Mouse (Mus musculus) embryonic facial prominence, embryonic 15.5 days (tissue): ENCODE results near the gene Bak1. TPM values are rescaled to one million over a fixed set of nuclear protein-coding genes. Genes with fewer than 3 reads are reported as not detected.

Source experiments
- ATAC-seq: fragments of 200-750 bp; cut with Nextera tagmentation; 2 replicates; pipeline ENCODE4 v1.8.0; 2017; ENCODE audit warnings: low read depth, moderate TSS enrichment; ENCODE audit not compliant: insufficient number of reproducible peaks, low FRiP score, low TSS enrichment
- H3K27ac ChIP-seq: fragments of 300-500 bp; sonication (generic); replicated peaks from 2 replicates; pipeline ENCODE4 v1.5.1; 2015; ENCODE audit warnings: mild to moderate bottlenecking, inconsistent platforms
- H3K27me3 ChIP-seq: fragments of 300-500 bp; sonication (generic); 2 replicates; pipeline ENCODE4 v1.6.1; 2015; ENCODE audit warnings: inconsistent platforms
- H3K36me3 ChIP-seq: fragments of 300-500 bp; sonication (generic); 2 replicates; pipeline ENCODE4 v1.6.1; 2015; ENCODE audit warnings: mild to moderate bottlenecking, inconsistent platforms
- H3K4me1 ChIP-seq: fragments of 300-500 bp; sonication (generic); 2 replicates; pipeline ENCODE4 v1.6.1; 2015; ENCODE audit warnings: inconsistent platforms
- H3K4me2 ChIP-seq: fragments of 300-500 bp; sonication (generic); replicated peaks from 2 replicates; pipeline ENCODE4 v1.6.1; 2015; ENCODE audit warnings: mild to moderate bottlenecking, inconsistent platforms
- H3K4me3 ChIP-seq: fragments of 300-500 bp; sonication (generic); replicated peaks from 2 replicates; pipeline ENCODE4 v1.5.1; 2015; ENCODE audit warnings: mild to moderate bottlenecking, inconsistent platforms
- H3K9ac ChIP-seq: fragments of 300-500 bp; sonication (generic); 2 replicates; pipeline ENCODE4 v1.6.1; 2015; ENCODE audit warnings: inconsistent platforms
- H3K9me3 ChIP-seq: fragments of 300-500 bp; sonication (generic); replicated peaks from 2 replicates; pipeline ENCODE4 v1.6.1; 2016; ENCODE audit warnings: inconsistent platforms
- WGBS: fragments of 180-500 bp; shearing (Covaris S2); methylation state at CpG from one replicate; pipeline ENCODE4 v1.1.7; 2015; 5-methylcytosine and 5-hydroxymethylcytosine counted together
- polyA plus RNA-seq: library from polyadenylated mRNA; unstranded; fragments of >200 nt; fragmentation: Nextera tagmentation; extraction: Ambion mirVana; gene quantifications from 2 replicates; pipeline ENCODE4 v1.2.1, GENCODE M21; 2015

The Bak1 gene
- polyA plus RNA-seq: 5.6 and 7.3 TPM in 2 replicates

- peak within 1 kb of the TSS; percentile 72 for H3K4me3 ChIP-seq
- H3K9me3 ChIP-seq: no peaks in the 10 kb centered on the region
- WGBS: 58% methylated on average over 4 of the region's 4 CpGs
- H3K4me1 ChIP-seq: peaks cover 27% of the 10 kb centered on the region
- no peak for ATAC-seq
- H3K27ac ChIP-seq: peak within 1 kb of the TSS; percentile 82
- H3K9ac ChIP-seq: peak within 1 kb of the TSS; percentile 90
- no peaks in the 10 kb centered on the region for H3K27me3 ChIP-seq
- H3K4me2 ChIP-seq: peak within 1 kb of the TSS; percentile 79
- peaks cover 21% of the 10 kb centered on the region for H3K36me3 ChIP-seq
These were observed at the start of gene Bak1 for GRCm38 (mm10) chr17:27028909-27029308. Bak1 (minus strand) TSS chr17:27029009.

GRCm38 (mm10) chr17:27078499-27078898 is 49.7 kb upstream of the Bak1 start:
- H3K4me2 ChIP-seq: no peak overlapping the region
- no peaks in the 10 kb centered on the region for H3K27me3 ChIP-seq
- no peak overlapping the region for H3K27ac ChIP-seq
- no peaks in the 10 kb centered on the region for H3K36me3 ChIP-seq
- H3K9ac ChIP-seq: no peak overlapping the region
- no peak for ATAC-seq
- WGBS: 89% methylated on average over 6 of the region's 6 CpGs
- peaks cover 20% of the 10 kb centered on the region; the same call in 1 of the 2 replicates for H3K4me1 ChIP-seq
- no peaks in the 10 kb centered on the region for H3K9me3 ChIP-seq
- H3K4me3 ChIP-seq: no peak overlapping the region

GRCm38 (mm10) chr17:27077920-27078319 is 49.1 kb upstream of the Bak1 start:
- H3K4me1 ChIP-seq: peaks cover 20% of the 10 kb centered on the region; the same call in 1 of the 2 replicates
- ATAC-seq: no peak
- no peak overlapping the region for H3K4me3 ChIP-seq
- no peaks in the 10 kb centered on the region for H3K36me3 ChIP-seq
- no peak overlapping the region for H3K4me2 ChIP-seq
- no peak overlapping the region for H3K27ac ChIP-seq
- no peaks in the 10 kb centered on the region for H3K27me3 ChIP-seq
- no peaks in the 10 kb centered on the region for H3K9me3 ChIP-seq
- WGBS: 82% methylated on average over 6 of the region's 6 CpGs
- H3K9ac ChIP-seq: no peak overlapping the region

GRCm38 (mm10) chr17:27077133-27077532 is 48.3 kb upstream of the Bak1 start:
- Histone ChIP-seq H3K4me2 (no peak overlapping the region), H3K27me3 (no peaks in the 10 kb centered on the region), H3K4me3 (no peak overlapping the region), H3K9me3 (no peaks in the 10 kb centered on the region), H3K27ac (no peak overlapping the region), H3K36me3 (no peaks in the 10 kb centered on the region), H3K9ac (no peak overlapping the region), H3K4me1 (peaks cover 20% of the 10 kb centered on the region; the same call in 1 of the 2 replicates)
- no peak for ATAC-seq
- 89% methylated on average over 7 of the region's 7 CpGs for WGBS

- H3K9me3 ChIP-seq: no peaks in the 10 kb centered on the region
- H3K36me3 ChIP-seq: no peaks in the 10 kb centered on the region
- H3K27me3 ChIP-seq: no peaks in the 10 kb centered on the region
- no peak overlapping the region for H3K9ac ChIP-seq
- H3K4me3 ChIP-seq: no peak overlapping the region
- no peak overlapping the region; the same call in 1 of the 2 replicates for H3K27ac ChIP-seq
- ATAC-seq: no peak
- H3K4me1 ChIP-seq: peaks cover 20% of the 10 kb centered on the region; the same call in 1 of the 2 replicates
- 67% methylated on average over 17 of the region's 17 CpGs for WGBS
- no peak overlapping the region for H3K4me2 ChIP-seq
These were observed 46.3 kb upstream of the Bak1 start for GRCm38 (mm10) chr17:27074849-27075745.

- no peaks in the 10 kb centered on the region for H3K36me3 ChIP-seq
- H3K27me3 ChIP-seq: no peaks in the 10 kb centered on the region
- ATAC-seq: no peak
- H3K4me3 ChIP-seq: no peak overlapping the region
- no peak overlapping the region for H3K9ac ChIP-seq
- H3K9me3 ChIP-seq: no peaks in the 10 kb centered on the region
- H3K27ac ChIP-seq: peak overlapping the region; percentile 58; the same call in 1 of the 2 replicates
- peaks cover 20% of the 10 kb centered on the region; the same call in 1 of the 2 replicates for H3K4me1 ChIP-seq
- 61% methylated on average over 6 of the region's 6 CpGs for WGBS
- H3K4me2 ChIP-seq: no peak overlapping the region
These were observed 45.4 kb upstream of the Bak1 start for GRCm38 (mm10) chr17:27074236-27074635.

GRCm38 (mm10) chr17:27073778-27074177 is 45.0 kb upstream of the Bak1 start:
- Histone ChIP-seq H3K4me3 (no peak overlapping the region), H3K36me3 (no peaks in the 10 kb centered on the region), H3K27ac (no peak overlapping the region; the same call in 1 of the 2 replicates), H3K9me3 (no peaks in the 10 kb centered on the region), H3K27me3 (no peaks in the 10 kb centered on the region), H3K9ac (no peak overlapping the region), H3K4me2 (no peak overlapping the region), H3K4me1 (peaks cover 20% of the 10 kb centered on the region; the same call in 1 of the 2 replicates)
- WGBS: 64% methylated on average over 9 of the region's 9 CpGs
- ATAC-seq: no peak; the same call in 1 of the 2 replicates

- H3K4me1 ChIP-seq: peaks cover 20% of the 10 kb centered on the region; the same call in 1 of the 2 replicates
- no peaks in the 10 kb centered on the region for H3K36me3 ChIP-seq
- H3K4me3 ChIP-seq: no peak overlapping the region
- no peak for ATAC-seq
- H3K27ac ChIP-seq: no peak overlapping the region
- no peak overlapping the region for H3K4me2 ChIP-seq
- H3K27me3 ChIP-seq: no peaks in the 10 kb centered on the region
- H3K9me3 ChIP-seq: no peaks in the 10 kb centered on the region
- H3K9ac ChIP-seq: no peak overlapping the region
- WGBS: 75% methylated on average over 5 of the region's 5 CpGs
These were observed 44.3 kb upstream of the Bak1 start for GRCm38 (mm10) chr17:27073126-27073525.

- Histone ChIP-seq H3K9ac (no peak overlapping the region), H3K27me3 (no peaks in the 10 kb centered on the region), H3K27ac (no peak overlapping the region), H3K4me2 (no peak overlapping the region), H3K4me3 (no peak overlapping the region), H3K4me1 (peaks cover 20% of the 10 kb centered on the region; the same call in 1 of the 2 replicates), H3K9me3 (no peaks in the 10 kb centered on the region), H3K36me3 (no peaks in the 10 kb centered on the region)
- no peak for ATAC-seq
- 95% methylated on average over 8 of the region's 8 CpGs for WGBS
These were observed 43.6 kb upstream of the Bak1 start for GRCm38 (mm10) chr17:27072363-27072762.

- Histone ChIP-seq H3K4me1 (peaks cover 20% of the 10 kb centered on the region), H3K27me3 (no peaks in the 10 kb centered on the region), H3K4me3 (no peak overlapping the region), H3K4me2 (no peak overlapping the region), H3K36me3 (no peaks in the 10 kb centered on the region), H3K27ac (no peak overlapping the region), H3K9ac (no peak overlapping the region), H3K9me3 (no peaks in the 10 kb centered on the region)
- 47% methylated on average over 6 of the region's 6 CpGs for WGBS
- ATAC-seq: no peak
These were observed 42.8 kb upstream of the Bak1 start for GRCm38 (mm10) chr17:27071630-27072029.

GRCm38 (mm10) chr17:27070913-27071312 is 42.1 kb upstream of the Bak1 start:
- Histone ChIP-seq H3K27me3 (no peaks in the 10 kb centered on the region), H3K27ac (no peak overlapping the region), H3K4me3 (no peak overlapping the region), H3K4me1 (peaks cover 20% of the 10 kb centered on the region), H3K9me3 (no peaks in the 10 kb centered on the region), H3K9ac (no peak overlapping the region), H3K4me2 (no peak overlapping the region), H3K36me3 (no peaks in the 10 kb centered on the region)
- WGBS: 91% methylated on average over 7 of the region's 7 CpGs
- no peak for ATAC-seq
